Mouse (Mus musculus): ENCODE measurements around the gene Gstm6. TPM values are rescaled to one million over a fixed set of nuclear protein-coding genes. Genes with fewer than 3 reads are reported as not detected.

Gstm6 gene
- total and polyA plus RNA-seq, 2 experiments from 2014 or later, result 20.0 to 20.7 TPM

DNA sequence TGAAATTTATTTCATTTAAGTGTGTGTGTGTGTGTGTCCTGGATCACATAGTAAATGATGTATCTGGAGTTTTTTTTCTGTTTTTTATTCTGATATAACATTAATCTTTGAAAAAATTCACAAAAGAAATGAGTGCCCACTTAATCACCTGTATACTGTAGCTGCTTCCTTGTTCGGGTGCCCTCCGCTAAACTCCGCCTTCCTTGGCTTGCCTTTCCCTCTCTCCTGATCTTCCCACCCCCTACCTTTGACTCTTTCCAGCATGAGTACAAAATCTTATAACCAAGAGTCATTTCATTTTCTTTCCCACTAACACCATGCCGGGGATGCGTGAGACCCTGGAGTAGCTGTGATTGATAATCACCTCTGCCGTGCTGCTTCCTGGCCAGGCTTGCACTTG lies 11.4 kb downstream of the Gstm6 start:
- 67% methylated on average over 6 of the region's 6 CpGs for WGBS
- no peak for TF ChIP-seq CTCF (IDR thresholded peaks at IDR 0.05; ENCODE audit: low read depth)
- Histone ChIP-seq H3K4me3 (ENCODE audit: low read depth, low read length) (no peak overlapping the region), H3K4me1 (ENCODE audit: insufficient read depth) (no peaks in the 10 kb centered on the region; the same call in 1 of the 2 replicates), H3K9me3 (ENCODE audit: low read length) (no peaks in the 10 kb centered on the region), H3K27me3 (ENCODE audit: insufficient read depth, low read length) (no peaks in the 10 kb centered on the region), H3K36me3 (ENCODE audit: insufficient read depth) (no peaks in the 10 kb centered on the region), H3K27ac (ENCODE audit: low read depth, low read length) (peak overlapping the region; percentile 45; the same call in 1 of the 2 replicates), H3K9ac (no peak overlapping the region), H3K4me2 (ENCODE audit: low read depth) (no peak overlapping the region)
- ATAC-seq, result no peak
- no peak for DNase-seq

DNA sequence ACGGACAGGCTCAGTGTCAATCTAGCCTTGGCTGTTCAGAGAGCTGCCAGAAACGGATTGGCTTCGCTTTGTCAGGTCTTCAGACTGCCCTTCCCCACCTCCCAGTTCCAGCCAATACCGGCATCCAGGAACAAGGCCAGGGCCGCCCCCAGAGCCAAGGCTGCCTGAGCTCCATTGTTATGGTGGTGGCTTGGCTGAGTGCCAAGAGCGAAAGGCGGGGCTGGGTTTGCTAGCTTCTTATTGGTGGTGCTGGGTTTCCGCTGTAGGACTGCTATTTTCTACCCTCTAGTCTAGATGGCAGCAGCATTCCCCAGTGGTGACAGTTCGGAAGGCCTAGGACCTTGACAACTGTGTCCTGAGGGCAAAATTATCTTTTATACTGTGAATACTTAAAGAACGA lies 11.9 kb downstream of the Gstm6 start, which contains the start of gene Gstm7:
TSS of gene Gstm7 (minus strand) at position 148 of the 400 bp plus-strand sequence.
- H3K4me2 ChIP-seq (ENCODE audit: low read depth), result peak within 1 kb of the TSS; percentile 44
- H3K27me3 ChIP-seq (ENCODE audit: insufficient read depth, low read length), result no peaks in the 10 kb centered on the region
- WGBS, result 4% methylated on average over 10 of the region's 10 CpGs
- H3K9ac ChIP-seq, result peak within 1 kb of the TSS; percentile 36
- H3K9me3 ChIP-seq (ENCODE audit: low read length), result no peaks in the 10 kb centered on the region
- DNase-seq (peak; percentile 95), ATAC-seq (peak; percentile 95)
- no peaks in the 10 kb centered on the region; the same call in 1 of the 2 replicates for H3K4me1 ChIP-seq (ENCODE audit: insufficient read depth)
- no peaks in the 10 kb centered on the region for H3K36me3 ChIP-seq (ENCODE audit: insufficient read depth)
- peak; percentile 48 for TF ChIP-seq CTCF (IDR thresholded peaks at IDR 0.05; ENCODE audit: low read depth)
- H3K4me3 ChIP-seq (ENCODE audit: low read depth, low read length), result peak within 1 kb of the TSS; percentile 26
- H3K27ac ChIP-seq (ENCODE audit: low read depth, low read length), result peak within 1 kb of the TSS; percentile 67

DNA sequence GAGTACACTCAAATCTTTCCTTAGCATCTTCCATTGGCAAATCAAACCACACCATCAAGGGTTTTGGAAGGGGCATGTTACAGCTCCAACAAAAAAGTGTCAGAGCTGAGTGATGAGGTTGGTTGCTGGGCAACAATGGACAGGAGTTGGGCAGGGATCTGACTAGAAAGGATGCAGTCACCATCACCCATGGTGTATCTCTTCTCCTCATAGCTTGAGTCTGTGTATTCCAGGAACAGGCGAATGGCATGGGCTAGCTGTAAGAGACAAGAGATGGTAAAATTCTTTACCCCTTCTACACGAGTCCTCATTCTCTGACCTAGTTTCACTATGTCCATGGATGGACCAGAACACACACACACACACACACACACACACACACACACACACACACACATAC lies 12.4 kb downstream of the Gstm6 start:
- Histone ChIP-seq H3K4me3 (ENCODE audit: low read depth, low read length) (peak overlapping the region; percentile 26), H3K9ac (peak overlapping the region; percentile 36), H3K36me3 (ENCODE audit: insufficient read depth) (no peaks in the 10 kb centered on the region), H3K4me2 (ENCODE audit: low read depth) (peak overlapping the region; percentile 44), H3K4me1 (ENCODE audit: insufficient read depth) (no peaks in the 10 kb centered on the region; the same call in 1 of the 2 replicates), H3K9me3 (ENCODE audit: low read length) (no peaks in the 10 kb centered on the region), H3K27me3 (ENCODE audit: insufficient read depth, low read length) (no peaks in the 10 kb centered on the region), H3K27ac (ENCODE audit: low read depth, low read length) (peak overlapping the region; percentile 67)
- TF ChIP-seq CTCF (IDR thresholded peaks at IDR 0.05; ENCODE audit: low read depth), result no peak
- ATAC-seq (peak; percentile 27), DNase-seq (no peak)
- 45% methylated on average over 2 of the region's 2 CpGs for WGBS

DNA sequence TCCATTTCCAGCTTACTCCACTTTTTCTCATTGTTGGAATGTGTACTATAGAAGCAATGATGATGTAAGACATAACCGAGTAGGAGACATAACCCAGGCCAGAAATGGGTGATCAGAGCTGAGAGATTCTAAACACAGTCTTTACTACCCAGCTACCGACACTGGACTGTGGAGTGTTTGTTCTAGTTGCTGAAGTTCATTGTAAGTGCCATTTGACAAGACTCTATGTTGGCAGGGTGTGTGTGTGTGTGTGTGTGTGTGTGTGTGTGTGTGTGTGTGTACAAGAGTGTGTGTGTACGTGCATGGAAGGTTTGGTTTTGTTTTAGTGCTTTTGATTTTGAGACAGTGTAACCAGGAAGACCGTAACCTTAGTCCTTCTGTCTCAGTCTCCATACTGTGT lies 13.8 kb downstream of the Gstm6 start:
- Histone ChIP-seq H3K4me3 (ENCODE audit: low read depth, low read length) (no peak overlapping the region), H3K27me3 (ENCODE audit: insufficient read depth, low read length) (no peaks in the 10 kb centered on the region), H3K9me3 (ENCODE audit: low read length) (no peaks in the 10 kb centered on the region), H3K4me2 (ENCODE audit: low read depth) (no peak overlapping the region), H3K4me1 (ENCODE audit: insufficient read depth) (no peaks in the 10 kb centered on the region; the same call in 1 of the 2 replicates), H3K36me3 (ENCODE audit: insufficient read depth) (no peaks in the 10 kb centered on the region), H3K27ac (ENCODE audit: low read depth, low read length) (no peak overlapping the region), H3K9ac (no peak overlapping the region)
- ATAC-seq (no peak), DNase-seq (no peak)
- TF ChIP-seq CTCF (IDR thresholded peaks at IDR 0.05; ENCODE audit: low read depth), result no peak
- WGBS, result 88% methylated on average over 4 of the region's 4 CpGs

DNA sequence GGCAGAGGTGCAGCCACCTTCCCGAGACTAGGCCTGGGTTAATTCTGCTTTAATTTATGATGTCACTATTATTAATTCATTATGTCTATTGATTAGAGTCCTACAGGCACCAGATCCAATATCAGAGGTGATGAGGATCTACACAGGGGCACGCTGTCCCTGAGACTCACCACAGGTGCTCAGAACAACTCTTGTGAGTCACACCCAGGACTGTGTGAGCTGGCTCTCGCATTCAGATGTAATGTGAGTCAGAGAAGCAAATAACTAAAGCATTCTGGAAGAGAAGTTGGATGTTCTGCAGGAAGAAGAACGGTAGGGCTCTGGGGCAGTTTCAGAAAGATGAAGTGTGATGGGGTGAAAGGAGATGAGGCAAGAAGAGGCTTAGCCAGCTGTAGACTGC lies 14.3 kb downstream of the Gstm6 start:
- H3K9ac ChIP-seq, result no peak overlapping the region
- no peak for TF ChIP-seq CTCF (IDR thresholded peaks at IDR 0.05; ENCODE audit: low read depth)
- DNase-seq, result no peak
- H3K27me3 ChIP-seq (ENCODE audit: insufficient read depth, low read length), result no peaks in the 10 kb centered on the region
- 84% methylated on average over 4 of the region's 4 CpGs for WGBS
- H3K36me3 ChIP-seq (ENCODE audit: insufficient read depth), result no peaks in the 10 kb centered on the region
- H3K9me3 ChIP-seq (ENCODE audit: low read length), result no peaks in the 10 kb centered on the region
- no peak overlapping the region for H3K27ac ChIP-seq (ENCODE audit: low read depth, low read length)
- no peaks in the 10 kb centered on the region; the same call in 1 of the 2 replicates for H3K4me1 ChIP-seq (ENCODE audit: insufficient read depth)
- H3K4me3 ChIP-seq (ENCODE audit: low read depth, low read length), result no peak overlapping the region
- no peak overlapping the region for H3K4me2 ChIP-seq (ENCODE audit: low read depth)
- no peak for ATAC-seq

DNA sequence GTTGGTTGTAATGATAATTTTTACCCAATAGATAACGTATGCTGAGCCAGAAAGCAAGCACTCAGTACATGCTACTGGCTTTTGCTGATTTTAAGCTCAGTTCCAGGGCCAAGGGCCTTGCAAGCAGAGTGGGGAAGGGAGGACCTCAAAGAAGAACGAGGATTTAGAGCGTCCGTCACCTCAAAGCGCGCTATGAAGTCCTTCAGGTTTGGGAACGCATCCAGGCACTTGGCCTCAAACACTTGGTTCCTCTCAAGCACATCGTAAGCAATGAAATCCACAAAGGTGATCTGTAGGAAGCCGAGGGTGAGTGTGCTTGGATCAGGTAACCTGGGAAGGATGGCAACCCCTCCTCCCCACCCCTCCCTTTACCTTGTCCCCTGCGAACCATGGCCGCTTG lies 14.9 kb downstream of the Gstm6 start:
- TF ChIP-seq CTCF (IDR thresholded peaks at IDR 0.05; ENCODE audit: low read depth), result no peak
- H3K27me3 ChIP-seq (ENCODE audit: insufficient read depth, low read length), result no peaks in the 10 kb centered on the region
- H3K4me2 ChIP-seq (ENCODE audit: low read depth), result no peak overlapping the region
- ATAC-seq, result no peak
- H3K9ac ChIP-seq, result no peak overlapping the region
- H3K9me3 ChIP-seq (ENCODE audit: low read length), result no peaks in the 10 kb centered on the region
- WGBS, result 83% methylated on average over 11 of the region's 11 CpGs
- H3K4me1 ChIP-seq (ENCODE audit: insufficient read depth), result no peaks in the 10 kb centered on the region; the same call in 1 of the 2 replicates
- H3K4me3 ChIP-seq (ENCODE audit: low read depth, low read length), result no peak overlapping the region
- H3K27ac ChIP-seq (ENCODE audit: low read depth, low read length), result no peak overlapping the region
- DNase-seq, result no peak
- no peaks in the 10 kb centered on the region for H3K36me3 ChIP-seq (ENCODE audit: insufficient read depth)

DNA sequence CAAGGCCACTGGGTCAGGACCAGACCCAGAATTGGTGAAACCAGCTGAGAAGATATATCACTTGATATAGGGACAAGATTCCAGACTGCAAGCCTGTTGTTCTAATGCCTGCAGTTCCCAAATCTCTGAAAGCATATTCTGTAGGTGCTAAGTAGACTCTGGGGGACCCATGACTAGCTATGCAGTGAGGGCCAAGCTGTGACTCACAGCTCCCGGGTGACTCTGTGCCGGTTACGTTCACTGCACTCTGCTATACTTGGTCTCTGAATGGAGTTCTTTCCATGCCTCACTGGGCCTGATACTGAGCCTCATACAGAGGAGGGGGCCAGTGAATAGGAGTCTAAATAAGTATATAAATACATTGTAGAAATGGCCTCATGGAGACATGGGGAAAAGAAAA lies 15.7 kb downstream of the Gstm6 start:
- Histone ChIP-seq H3K4me2 (ENCODE audit: low read depth) (no peak overlapping the region), H3K27me3 (ENCODE audit: insufficient read depth, low read length) (no peaks in the 10 kb centered on the region), H3K4me3 (ENCODE audit: low read depth, low read length) (no peak overlapping the region), H3K4me1 (ENCODE audit: insufficient read depth) (no peaks in the 10 kb centered on the region; the same call in 1 of the 2 replicates), H3K9me3 (ENCODE audit: low read length) (no peaks in the 10 kb centered on the region), H3K36me3 (ENCODE audit: insufficient read depth) (no peaks in the 10 kb centered on the region), H3K27ac (ENCODE audit: low read depth, low read length) (no peak overlapping the region), H3K9ac (no peak overlapping the region)
- ATAC-seq (no peak), DNase-seq (no peak)
- no peak for TF ChIP-seq CTCF (IDR thresholded peaks at IDR 0.05; ENCODE audit: low read depth)
- WGBS, result 73% methylated on average over 3 of the region's 3 CpGs

Data from forebrain, postnatal 0 days (tissue).